Mouse (Mus musculus): ENCODE results near the gene Tapbp. TPM values are rescaled to one million over a fixed set of nuclear protein-coding genes. Genes with fewer than 3 reads are reported as not detected.

The Tapbp gene
- polyA plus RNA-seq, 1 experiment from 2014 or later = 42.1 TPM

DNA sequence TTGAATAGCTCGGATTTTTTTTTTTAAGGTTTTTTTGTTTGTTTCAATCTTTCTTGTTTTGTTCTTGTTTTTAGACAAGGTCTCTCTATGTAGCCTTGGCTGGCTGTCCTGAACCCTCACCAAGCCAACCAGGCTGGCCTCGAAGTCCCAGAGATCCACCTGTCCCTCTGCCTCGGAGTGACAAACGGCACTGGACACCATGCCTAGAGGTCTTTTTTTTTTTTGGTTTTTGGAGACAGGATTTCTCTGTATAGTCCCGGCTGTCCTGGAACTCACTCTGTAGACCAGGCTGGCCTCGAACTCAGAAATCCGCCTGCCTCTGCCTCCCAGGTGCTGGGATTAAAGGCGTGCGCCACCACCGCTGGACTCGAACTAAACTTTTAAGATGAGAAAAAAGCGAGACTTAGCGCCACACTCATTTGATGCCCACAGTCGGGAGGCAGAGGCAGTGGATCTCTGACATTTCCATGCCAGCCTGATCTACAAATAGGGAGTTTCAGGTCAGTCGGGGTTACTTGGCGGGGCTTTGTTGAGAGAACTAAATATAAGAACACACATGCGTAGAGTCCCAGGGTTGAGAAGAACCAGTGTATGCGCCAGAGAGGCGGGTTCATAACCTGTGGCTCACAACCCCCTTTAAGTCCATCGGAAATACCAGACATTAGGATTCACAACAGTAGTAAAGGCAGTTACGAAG, 12.7 kb downstream of the Tapbp start:
- H3K9me3 ChIP-seq = no peaks in the 10 kb centered on the region
- 61% methylated on average over 21 of the region's 21 CpGs for WGBS
- H3K4me3 ChIP-seq = peak overlapping the region; percentile 87
- peaks cover 38% of the 10 kb centered on the region for H3K36me3 ChIP-seq
- H3K27ac ChIP-seq = peak overlapping the region; percentile 97; the same call in 1 of the 2 replicates
- peak overlapping the region; percentile 63 for H3K9ac ChIP-seq
- H3K4me2 ChIP-seq = peak overlapping the region; percentile 97
- H3K27me3 ChIP-seq = no peaks in the 10 kb centered on the region
- ATAC-seq (ENCODE audit: insufficient number of reproducible peaks, low FRiP score, low TSS enrichment, low read depth) = no peak
- peaks cover 34% of the 10 kb centered on the region for H3K4me1 ChIP-seq

DNA sequence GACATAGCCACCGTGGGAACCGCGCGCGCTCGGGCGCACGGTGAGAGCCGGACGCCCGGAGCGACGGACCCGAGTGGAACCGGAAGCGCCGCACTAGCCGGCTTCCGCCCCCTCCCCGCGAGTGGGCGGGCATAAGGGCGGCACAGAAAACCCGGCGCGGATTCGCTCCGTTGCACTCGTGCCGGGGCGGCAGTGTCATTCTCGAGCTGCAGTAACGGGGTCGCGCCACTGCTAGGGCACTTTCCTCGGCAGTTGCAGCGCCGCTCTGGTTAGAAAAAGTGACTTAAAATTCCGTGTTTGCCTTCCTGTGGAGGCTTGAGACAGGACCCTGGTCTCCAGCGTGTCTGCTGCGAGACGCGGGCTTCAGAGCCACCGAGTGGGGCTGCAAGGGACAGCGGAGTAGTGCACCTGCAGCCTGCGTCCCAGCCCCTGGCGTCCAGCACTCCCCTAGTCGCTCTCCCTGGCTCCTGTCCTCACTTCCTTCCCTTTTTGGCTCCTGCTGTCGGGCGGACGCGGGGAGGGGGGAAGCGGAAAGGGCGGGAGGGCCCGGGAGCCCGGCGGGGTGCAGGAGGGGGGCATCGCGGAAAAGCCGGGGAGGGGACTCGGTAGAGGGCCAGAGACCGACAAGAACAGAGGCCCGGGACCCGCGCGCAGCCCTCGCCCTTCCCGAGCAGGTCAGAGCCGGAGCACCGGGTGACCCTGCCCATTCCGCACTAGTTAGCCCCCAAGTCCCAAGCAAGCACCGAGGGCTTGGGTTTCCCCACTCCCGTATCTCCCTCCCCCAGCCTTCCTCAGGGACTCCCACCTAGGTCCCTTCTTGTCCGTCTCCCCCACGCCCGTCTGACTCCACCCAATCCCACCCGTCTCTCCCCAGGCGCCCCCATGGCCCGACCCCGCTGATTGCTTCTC, 13.9 kb downstream of the Tapbp start, which contains the start of gene Rgl2:
Gene Rgl2, plus strand, starts transcription at position 173 of the 909 bp plus-strand sequence.
- H3K36me3 ChIP-seq = peaks cover 44% of the 10 kb centered on the region
- no peaks in the 10 kb centered on the region for H3K9me3 ChIP-seq
- H3K4me3 ChIP-seq = peak within 1 kb of the TSS; percentile 87
- peak; percentile 64 for ATAC-seq (ENCODE audit: insufficient number of reproducible peaks, low FRiP score, low TSS enrichment, low read depth)
- peak within 1 kb of the TSS; percentile 97 for H3K4me2 ChIP-seq
- peak within 1 kb of the TSS; percentile 97 for H3K27ac ChIP-seq
- H3K27me3 ChIP-seq = no peaks in the 10 kb centered on the region
- peaks cover 34% of the 10 kb centered on the region for H3K4me1 ChIP-seq
- peak within 1 kb of the TSS; percentile 76 for H3K9ac ChIP-seq
- under 1% methylated on average over 74 of the region's 80 CpGs for WGBS

DNA sequence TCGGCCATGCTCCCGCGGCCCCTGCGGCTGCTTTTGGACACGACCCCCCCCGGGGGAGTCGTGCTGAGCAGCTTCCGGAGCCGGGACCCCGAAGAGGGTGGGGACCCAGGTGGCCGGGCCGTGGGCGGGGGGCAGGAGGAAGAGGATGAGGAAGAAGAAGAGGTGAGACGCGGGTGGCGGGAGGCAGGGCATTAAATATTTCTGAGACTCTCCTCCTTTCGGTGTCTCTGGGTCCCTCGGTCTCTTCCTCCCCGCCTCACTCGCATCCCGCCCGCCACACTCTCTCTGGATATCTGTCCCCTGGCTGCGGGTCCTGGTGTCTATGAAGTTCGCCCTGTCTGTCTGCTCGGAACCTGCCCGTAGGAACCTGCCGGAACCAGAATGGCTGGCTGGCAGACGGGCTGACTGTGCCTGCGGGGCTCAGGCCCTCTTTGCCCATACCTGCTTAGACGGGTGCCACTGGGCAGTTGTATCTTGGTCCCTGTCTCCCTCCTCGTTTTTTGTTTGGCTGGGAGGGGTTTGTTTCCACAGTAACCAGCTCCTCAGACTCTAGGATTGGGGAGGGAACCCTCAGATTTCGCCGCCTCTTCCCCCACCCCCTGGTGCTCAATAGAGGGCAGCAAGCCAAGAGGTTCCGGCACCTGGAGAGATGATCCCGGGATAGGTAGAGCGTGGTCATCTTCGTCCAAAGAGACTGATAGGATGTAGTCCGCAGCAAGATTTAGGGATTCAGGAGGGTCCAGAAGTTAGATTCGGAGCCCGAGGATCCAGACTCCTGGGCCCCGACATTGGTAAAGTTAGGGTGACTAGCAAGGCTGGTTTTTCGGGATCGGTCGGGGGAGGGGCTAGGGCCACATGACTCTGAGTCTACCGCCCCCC, 14.8 kb downstream of the Tapbp start:
- peaks cover 48% of the 10 kb centered on the region for H3K36me3 ChIP-seq
- ATAC-seq (ENCODE audit: insufficient number of reproducible peaks, low FRiP score, low TSS enrichment, low read depth) = no peak

DNA sequence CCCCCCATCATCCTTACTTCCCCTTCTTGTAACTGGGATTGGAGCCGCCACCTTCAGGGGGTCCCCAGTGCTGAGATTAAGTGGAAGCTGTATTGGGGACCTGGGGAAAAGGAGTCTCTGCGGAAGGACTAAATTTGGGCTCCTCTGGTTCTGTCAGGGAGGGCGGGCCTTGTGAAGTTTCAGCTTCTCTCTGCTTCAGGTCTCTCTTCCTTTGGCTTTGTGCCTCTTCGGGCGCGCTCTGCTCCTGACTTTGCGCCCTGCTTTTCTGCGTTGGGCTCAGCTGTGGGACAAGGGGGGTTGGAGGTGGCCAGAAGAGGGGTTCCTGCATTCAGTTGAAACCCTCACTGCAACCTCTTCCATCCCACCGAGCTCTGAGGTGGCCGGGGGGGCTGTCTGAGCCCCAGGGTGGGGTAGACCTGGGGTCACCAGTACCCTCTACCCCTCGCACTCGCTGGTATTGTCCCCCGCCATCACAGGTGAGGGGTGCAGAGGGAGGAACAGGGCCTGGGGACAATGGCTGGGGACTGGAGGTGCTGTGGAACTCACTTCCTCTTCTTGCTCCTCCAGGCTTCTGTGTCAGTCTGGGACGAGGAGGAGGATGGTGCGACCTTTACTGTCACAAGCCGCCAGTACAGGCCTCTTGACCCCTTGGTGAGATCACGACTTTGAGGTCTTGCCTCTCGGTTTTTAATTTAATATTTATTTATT, 15.6 kb downstream of the Tapbp start:
- no peaks in the 10 kb centered on the region for H3K9me3 ChIP-seq
- H3K27me3 ChIP-seq = no peaks in the 10 kb centered on the region
- H3K36me3 ChIP-seq = peaks cover 48% of the 10 kb centered on the region
- H3K9ac ChIP-seq = peak overlapping the region; percentile 76
- peak overlapping the region; percentile 87 for H3K4me3 ChIP-seq
- H3K4me2 ChIP-seq = peak overlapping the region; percentile 97
- peaks cover 32% of the 10 kb centered on the region for H3K4me1 ChIP-seq
- H3K27ac ChIP-seq = peak overlapping the region; percentile 97
- no peak for ATAC-seq (ENCODE audit: insufficient number of reproducible peaks, low FRiP score, low TSS enrichment, low read depth)
- 32% methylated on average over 18 of the region's 18 CpGs for WGBS

More for the DNA sequence above, 14.8 kb downstream of the Tapbp start:
- under 1% methylated on average over 45 of the region's 45 CpGs for WGBS
- Histone ChIP-seq H3K4me2 (peak overlapping the region; percentile 97), H3K9ac (peak overlapping the region; percentile 76), H3K27me3 (no peaks in the 10 kb centered on the region), H3K4me3 (peak overlapping the region; percentile 87), H3K9me3 (no peaks in the 10 kb centered on the region), H3K4me1 (peaks cover 32% of the 10 kb centered on the region), H3K27ac (peak overlapping the region; percentile 97)

DNA sequence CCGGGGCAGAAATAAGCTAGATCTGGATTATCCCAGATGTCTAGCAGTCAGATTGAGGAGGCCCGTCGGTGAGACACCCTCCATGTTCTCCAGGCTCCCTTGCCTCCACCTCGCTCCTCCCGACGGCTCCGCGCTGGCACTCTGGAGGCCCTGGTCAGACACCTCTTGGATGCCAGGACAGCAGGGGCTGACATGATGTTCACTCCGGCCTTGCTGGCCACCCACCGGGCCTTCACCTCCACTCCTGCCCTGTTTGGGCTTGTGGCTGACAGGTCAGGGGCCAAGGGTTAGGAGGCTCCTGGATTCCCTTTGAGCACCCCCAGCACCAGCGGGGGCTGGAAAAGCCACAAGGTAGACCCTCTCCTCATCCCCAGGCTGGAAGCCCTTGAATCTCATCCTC, 16.2 kb downstream of the Tapbp start:
- Histone ChIP-seq H3K4me1 (peaks cover 32% of the 10 kb centered on the region), H3K27me3 (no peaks in the 10 kb centered on the region), H3K4me2 (no peak overlapping the region), H3K27ac (no peak overlapping the region), H3K9me3 (no peaks in the 10 kb centered on the region), H3K36me3 (peaks cover 52% of the 10 kb centered on the region), H3K9ac (no peak overlapping the region), H3K4me3 (no peak overlapping the region)
- WGBS = 92% methylated on average over 11 of the region's 11 CpGs
- no peak for ATAC-seq (ENCODE audit: insufficient number of reproducible peaks, low FRiP score, low TSS enrichment, low read depth)

DNA sequence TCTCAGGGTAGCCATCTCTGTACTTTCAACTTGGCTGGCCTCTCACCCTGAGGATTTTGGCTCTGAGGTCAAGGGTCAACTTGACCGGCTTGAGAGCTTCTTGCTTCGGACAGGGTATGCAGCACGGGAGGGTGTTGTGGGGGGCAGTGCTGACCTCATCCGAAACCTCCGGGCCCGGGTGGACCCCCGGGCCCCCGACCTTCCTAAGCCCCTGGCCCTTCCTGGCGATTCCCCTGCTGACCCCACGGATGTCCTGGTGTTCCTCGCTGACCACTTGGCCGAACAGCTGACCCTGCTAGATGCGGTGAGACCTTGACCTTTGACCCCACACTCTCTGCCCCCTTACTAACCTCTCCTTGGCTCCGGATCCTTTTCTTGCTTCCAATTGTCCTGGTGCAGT, 16.7 kb downstream of the Tapbp start:
- H3K9ac ChIP-seq = no peak overlapping the region
- H3K4me1 ChIP-seq = peaks cover 32% of the 10 kb centered on the region
- no peak overlapping the region for H3K4me2 ChIP-seq
- peaks cover 53% of the 10 kb centered on the region for H3K36me3 ChIP-seq
- no peaks in the 10 kb centered on the region for H3K27me3 ChIP-seq
- no peak overlapping the region for H3K27ac ChIP-seq
- 89% methylated on average over 14 of the region's 14 CpGs for WGBS
- no peaks in the 10 kb centered on the region for H3K9me3 ChIP-seq
- ATAC-seq (ENCODE audit: insufficient number of reproducible peaks, low FRiP score, low TSS enrichment, low read depth) = no peak
- no peak overlapping the region for H3K4me3 ChIP-seq

DNA sequence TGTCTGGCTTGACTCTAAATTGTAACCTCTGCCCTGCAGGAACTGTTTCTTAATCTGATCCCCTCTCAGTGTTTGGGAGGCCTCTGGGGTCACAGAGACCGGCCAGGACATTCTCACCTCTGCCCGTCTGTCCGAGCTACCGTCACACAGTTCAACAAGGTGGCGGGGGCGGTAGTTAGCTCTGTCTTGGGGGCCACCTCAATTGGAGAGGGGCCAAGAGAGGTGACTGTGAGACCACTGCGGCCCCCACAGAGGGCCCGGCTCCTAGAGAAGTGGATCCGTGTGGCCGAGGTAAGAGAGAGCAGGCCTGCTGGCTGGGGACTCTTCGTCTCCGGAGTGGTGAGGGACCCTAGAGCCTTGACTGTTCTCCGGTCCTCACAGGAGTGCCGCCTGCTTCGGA, 17.3 kb downstream of the Tapbp start:
- H3K27ac ChIP-seq = no peak overlapping the region
- H3K4me2 ChIP-seq = no peak overlapping the region
- ATAC-seq (ENCODE audit: insufficient number of reproducible peaks, low FRiP score, low TSS enrichment, low read depth) = no peak
- no peak overlapping the region for H3K9ac ChIP-seq
- WGBS = 93% methylated on average over 15 of the region's 15 CpGs
- no peaks in the 10 kb centered on the region for H3K27me3 ChIP-seq
- no peaks in the 10 kb centered on the region for H3K9me3 ChIP-seq
- no peak overlapping the region for H3K4me3 ChIP-seq
- peaks cover 52% of the 10 kb centered on the region for H3K36me3 ChIP-seq
- H3K4me1 ChIP-seq = peaks cover 30% of the 10 kb centered on the region

DNA sequence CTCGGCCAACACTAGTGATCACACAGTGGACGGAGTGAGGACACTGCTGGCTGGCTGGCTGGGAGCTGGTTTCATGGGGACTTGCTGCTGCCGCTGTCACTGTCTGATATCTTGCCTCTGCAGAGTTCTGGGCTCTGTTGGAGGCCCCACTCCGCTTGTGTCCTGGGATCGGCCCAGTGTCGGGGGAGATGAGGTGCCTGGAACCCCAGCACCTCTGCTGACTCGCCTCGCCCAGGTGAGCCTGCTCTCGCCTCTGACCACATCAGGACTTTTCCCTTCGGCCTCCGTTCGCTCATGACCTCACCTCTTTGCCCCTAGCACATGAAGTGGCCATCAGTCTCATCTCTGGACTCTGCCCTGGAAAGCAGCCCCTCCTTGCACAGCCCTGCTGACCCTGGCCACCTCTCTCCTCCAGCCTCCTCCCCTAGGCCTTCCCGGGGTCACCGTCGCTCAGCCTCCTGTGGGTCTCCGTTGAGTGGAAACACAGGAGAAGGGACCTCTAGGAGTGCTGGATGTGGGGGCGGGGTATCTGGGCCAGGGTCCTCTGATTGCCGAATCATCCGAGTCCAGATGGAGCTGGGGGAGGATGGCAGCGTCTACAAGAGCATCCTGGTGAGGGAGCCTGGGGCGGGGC, 19.8 kb downstream of the Tapbp start:
- no peak for ATAC-seq (ENCODE audit: insufficient number of reproducible peaks, low FRiP score, low TSS enrichment, low read depth)
- no peak overlapping the region for H3K4me2 ChIP-seq
- H3K9me3 ChIP-seq = no peaks in the 10 kb centered on the region
- peaks cover 27% of the 10 kb centered on the region for H3K4me1 ChIP-seq
- no peak overlapping the region for H3K9ac ChIP-seq
- H3K27me3 ChIP-seq = no peaks in the 10 kb centered on the region
- H3K36me3 ChIP-seq = peaks cover 59% of the 10 kb centered on the region
- no peak overlapping the region for H3K4me3 ChIP-seq
- 89% methylated on average over 21 of the region's 21 CpGs for WGBS
- H3K27ac ChIP-seq = no peak overlapping the region

DNA sequence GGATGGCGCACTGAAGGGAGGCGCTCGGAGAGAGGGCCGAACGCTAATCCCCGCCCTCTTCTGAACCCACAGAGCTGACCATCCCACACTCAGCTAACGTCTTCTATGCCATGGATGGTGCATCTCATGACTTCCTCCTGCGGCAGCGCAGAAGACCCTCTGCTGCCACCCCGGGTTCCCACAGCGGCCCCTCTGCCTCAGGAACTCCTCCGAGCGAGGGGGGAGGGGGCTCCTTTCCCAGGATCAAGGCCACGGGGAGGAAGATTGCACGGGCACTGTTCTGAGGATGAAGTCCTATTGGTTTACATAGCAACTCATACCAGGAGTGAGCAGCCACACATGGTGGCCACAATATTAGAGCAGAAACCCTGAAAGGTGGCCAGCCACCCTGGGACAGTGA, 21.3 kb downstream of the Tapbp start:
- H3K4me3 ChIP-seq = no peak overlapping the region

DNA sequence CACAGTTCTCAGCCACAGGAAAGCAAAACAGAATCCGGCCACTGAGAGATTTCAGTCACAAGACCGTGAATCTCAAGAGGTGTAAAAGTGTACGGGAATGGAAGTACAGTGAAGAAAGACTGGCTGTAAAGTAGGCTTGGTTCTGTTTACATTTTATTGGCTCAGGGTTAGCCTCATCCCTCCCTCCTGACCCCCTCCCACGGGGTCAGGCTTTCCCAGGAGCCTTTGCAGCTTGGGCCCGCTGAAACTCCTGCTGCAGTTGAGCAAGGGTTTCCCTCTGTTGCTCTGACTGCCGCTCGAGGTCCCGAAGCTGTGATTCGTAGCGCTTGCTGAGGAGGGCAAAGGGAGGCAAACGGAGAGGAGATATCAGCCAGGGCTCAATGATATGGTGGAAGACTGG, 23.1 kb downstream of the Tapbp start:
- Histone ChIP-seq H3K4me1 (peaks cover 23% of the 10 kb centered on the region), H3K36me3 (peaks cover 49% of the 10 kb centered on the region), H3K27ac (no peak overlapping the region), H3K27me3 (no peaks in the 10 kb centered on the region), H3K4me2 (peak overlapping the region; percentile 93; the same call in 1 of the 2 replicates), H3K9ac (no peak overlapping the region), H3K9me3 (no peaks in the 10 kb centered on the region), H3K4me3 (no peak overlapping the region)
- no peak for ATAC-seq (ENCODE audit: insufficient number of reproducible peaks, low FRiP score, low TSS enrichment, low read depth)
- WGBS = 81% methylated on average over 11 of the region's 11 CpGs

More for the DNA sequence above, 21.3 kb downstream of the Tapbp start:
- 87% methylated on average over 15 of the region's 15 CpGs for WGBS
- H3K4me1 ChIP-seq = peaks cover 25% of the 10 kb centered on the region
- H3K27me3 ChIP-seq = no peaks in the 10 kb centered on the region
- ATAC-seq (ENCODE audit: insufficient number of reproducible peaks, low FRiP score, low TSS enrichment, low read depth) = no peak
- H3K36me3 ChIP-seq = peaks cover 57% of the 10 kb centered on the region
- no peak overlapping the region for H3K4me2 ChIP-seq
- H3K9ac ChIP-seq = no peak overlapping the region
- H3K9me3 ChIP-seq = no peaks in the 10 kb centered on the region
- no peak overlapping the region for H3K27ac ChIP-seq
